Mouse (Mus musculus): Measurements from ENCODE around the gene Klhl2. TPM values are rescaled to one million over a fixed set of nuclear protein-coding genes. Genes with fewer than 3 reads are reported as not detected.

Klhl2 gene
- polyA plus RNA-seq, 1 experiment from 2014 or later, result 5.6 TPM

DNA sequence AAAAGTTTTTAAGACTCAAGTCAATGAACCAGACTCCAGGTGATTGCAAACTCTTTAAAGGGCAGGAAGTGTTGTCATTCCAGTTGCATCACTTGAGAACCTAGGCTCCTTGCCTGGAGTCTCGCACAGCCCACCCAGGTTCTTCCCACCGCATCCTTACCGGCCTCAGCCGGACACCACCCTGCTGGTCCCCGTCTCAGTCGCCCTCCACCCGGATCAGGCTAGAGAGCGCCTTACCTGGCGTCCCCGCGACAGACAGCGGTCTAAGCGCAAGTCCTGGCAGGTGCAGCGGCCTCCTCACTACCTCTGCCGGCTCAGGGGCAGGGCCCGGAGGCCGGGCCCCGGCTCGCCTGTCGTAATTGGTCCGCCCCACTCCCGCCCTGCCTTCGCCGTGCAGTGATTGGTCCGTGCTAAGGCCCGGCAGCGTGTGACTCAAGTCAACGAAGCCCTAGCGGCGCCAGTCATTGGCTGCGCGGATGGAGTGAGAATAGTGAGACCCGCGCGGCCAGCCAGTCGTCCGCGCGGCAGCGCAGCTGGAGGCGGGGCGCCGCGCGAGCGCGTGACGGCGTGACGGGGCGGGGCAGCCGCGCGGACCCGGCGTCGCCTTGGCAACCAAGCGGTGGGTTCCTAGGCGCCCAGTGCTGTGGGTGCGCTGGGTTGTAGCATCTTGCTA lies 116.4 kb downstream of the Klhl2 start, which contains the start of gene Msmo1:
Gene Msmo1, minus strand, starts transcription at position 522 of the 673 bp plus-strand sequence.
- Histone ChIP-seq H3K27ac (ENCODE audit: low read length) (peak within 1 kb of the TSS; percentile 78), H3K4me1 (ENCODE audit: control insufficient read depth, insufficient read depth, low read length) (no peaks in the 10 kb centered on the region), H3K4me3 (ENCODE audit: low read length) (peak within 1 kb of the TSS; percentile 92), H3K9ac (ENCODE audit: low read depth, low read length) (peak within 1 kb of the TSS; percentile 75), H3K9me3 (ENCODE audit: control insufficient read depth, low read length) (no peaks in the 10 kb centered on the region), H3K27me3 (replicated peaks; ENCODE audit: control insufficient read depth, insufficient read depth, low read length) (no peaks in the 10 kb centered on the region), H3K4me2 (ENCODE audit: low read depth, low read length) (peak within 1 kb of the TSS; percentile 60), H3K36me3 (ENCODE audit: control insufficient read depth, insufficient read depth, low read length) (peaks cover 4% of the 10 kb centered on the region)
- under 1% methylated on average over 60 of the region's 60 CpGs for WGBS
- peak; percentile 99 for ATAC-seq

DNA sequence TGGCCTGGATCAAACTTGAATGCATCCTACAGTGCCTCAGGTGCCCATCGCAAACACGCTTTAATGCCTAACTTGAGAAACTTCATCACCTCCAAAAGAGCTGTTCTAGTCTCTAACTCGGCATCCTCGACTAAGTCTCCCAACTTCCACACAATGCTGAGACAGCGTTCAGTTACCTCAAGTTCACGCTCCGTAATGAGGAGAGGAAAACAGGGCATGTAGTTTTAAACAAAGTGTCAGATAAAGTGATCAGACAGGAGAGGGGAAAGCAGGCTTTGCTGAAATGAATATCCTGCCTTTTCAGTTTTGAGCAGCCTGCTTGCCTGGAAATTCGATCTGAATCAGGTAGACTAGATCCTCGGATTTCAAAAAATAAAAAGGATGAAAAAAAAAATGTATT lies 117.2 kb downstream of the Klhl2 start:
- H3K27me3 ChIP-seq (replicated peaks; ENCODE audit: control insufficient read depth, insufficient read depth, low read length), result no peaks in the 10 kb centered on the region
- H3K4me2 ChIP-seq (ENCODE audit: low read depth, low read length), result peak overlapping the region; percentile 60
- no peaks in the 10 kb centered on the region for H3K4me1 ChIP-seq (ENCODE audit: control insufficient read depth, insufficient read depth, low read length)
- peak overlapping the region; percentile 92 for H3K4me3 ChIP-seq (ENCODE audit: low read length)
- ATAC-seq, result no peak
- H3K9ac ChIP-seq (ENCODE audit: low read depth, low read length), result peak overlapping the region; percentile 75
- peaks cover 4% of the 10 kb centered on the region for H3K36me3 ChIP-seq (ENCODE audit: control insufficient read depth, insufficient read depth, low read length)
- peak overlapping the region; percentile 78 for H3K27ac ChIP-seq (ENCODE audit: low read length)
- WGBS, result 7% methylated on average over 9 of the region's 9 CpGs
- no peaks in the 10 kb centered on the region for H3K9me3 ChIP-seq (ENCODE audit: control insufficient read depth, low read length)

DNA sequence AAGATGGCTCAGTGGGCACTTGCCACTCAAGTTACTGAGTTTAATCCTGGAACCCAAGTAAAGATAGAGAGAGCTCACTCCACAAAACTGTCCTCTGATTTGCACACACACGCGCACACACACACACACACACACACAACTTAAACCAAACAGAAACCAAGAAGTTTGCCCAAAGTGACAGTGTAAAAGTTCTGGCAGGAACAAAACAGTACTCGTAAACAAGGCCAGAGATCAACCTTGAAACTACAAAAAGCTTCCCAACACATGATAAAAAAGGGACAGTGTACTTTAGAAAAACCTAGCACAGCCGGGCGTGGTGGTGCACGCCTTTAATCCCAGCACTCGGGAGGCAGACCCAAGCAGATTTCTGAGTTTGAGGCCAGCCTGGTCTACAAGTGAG lies 121.7 kb downstream of the Klhl2 start:
- WGBS, result 76% methylated on average over 7 of the region's 7 CpGs
- Histone ChIP-seq H3K4me3 (ENCODE audit: low read length) (no peak overlapping the region), H3K4me2 (ENCODE audit: low read depth, low read length) (no peak overlapping the region), H3K4me1 (ENCODE audit: control insufficient read depth, insufficient read depth, low read length) (no peaks in the 10 kb centered on the region), H3K27me3 (replicated peaks; ENCODE audit: control insufficient read depth, insufficient read depth, low read length) (no peaks in the 10 kb centered on the region), H3K9me3 (ENCODE audit: control insufficient read depth, low read length) (no peaks in the 10 kb centered on the region), H3K27ac (ENCODE audit: low read length) (no peak overlapping the region), H3K36me3 (ENCODE audit: control insufficient read depth, insufficient read depth, low read length) (peaks cover 17% of the 10 kb centered on the region), H3K9ac (ENCODE audit: low read depth, low read length) (no peak overlapping the region)
- ATAC-seq, result no peak

- peaks cover 21% of the 10 kb centered on the region for H3K36me3 ChIP-seq (ENCODE audit: control insufficient read depth, insufficient read depth, low read length)
- no peak overlapping the region for H3K4me2 ChIP-seq (ENCODE audit: low read depth, low read length)
- no peaks in the 10 kb centered on the region for H3K27me3 ChIP-seq (replicated peaks; ENCODE audit: control insufficient read depth, insufficient read depth, low read length)
- no peak overlapping the region for H3K27ac ChIP-seq (ENCODE audit: low read length)
- ATAC-seq, result no peak; the same call in 1 of the 2 replicates
- WGBS, result 75% methylated on average over 4 of the region's 4 CpGs
- no peak overlapping the region for H3K9ac ChIP-seq (ENCODE audit: low read depth, low read length)
- H3K4me1 ChIP-seq (ENCODE audit: control insufficient read depth, insufficient read depth, low read length), result no peaks in the 10 kb centered on the region
- H3K4me3 ChIP-seq (ENCODE audit: low read length), result no peak overlapping the region
- no peaks in the 10 kb centered on the region for H3K9me3 ChIP-seq (ENCODE audit: control insufficient read depth, low read length)
Measured at GRCm38 (mm10) chr8:64726190-64726695, 123.6 kb downstream of the Klhl2 start.

DNA sequence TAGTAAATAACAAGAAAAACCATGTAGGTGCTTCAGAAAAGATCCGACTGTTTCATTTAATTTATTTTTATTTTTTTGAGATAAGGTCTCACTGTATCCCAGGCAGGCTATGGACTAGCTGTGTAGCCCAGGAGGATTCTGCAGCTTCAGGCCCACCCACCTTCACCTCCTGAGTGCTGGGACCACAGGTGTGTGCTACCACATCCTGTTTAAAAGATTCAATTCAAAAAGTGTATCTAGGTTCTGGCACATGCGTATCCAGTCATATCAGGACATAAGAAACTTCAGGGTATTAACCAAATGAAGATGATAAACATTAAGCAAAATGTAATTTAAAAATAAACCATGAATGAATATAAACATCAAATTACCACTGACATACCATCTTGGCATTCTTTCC lies 126.6 kb downstream of the Klhl2 start:
- no peak for ATAC-seq
- Histone ChIP-seq H3K27me3 (replicated peaks; ENCODE audit: control insufficient read depth, insufficient read depth, low read length) (no peaks in the 10 kb centered on the region), H3K36me3 (ENCODE audit: control insufficient read depth, insufficient read depth, low read length) (peaks cover 33% of the 10 kb centered on the region), H3K9ac (ENCODE audit: low read depth, low read length) (no peak overlapping the region), H3K4me3 (ENCODE audit: low read length) (no peak overlapping the region), H3K27ac (ENCODE audit: low read length) (no peak overlapping the region), H3K9me3 (ENCODE audit: control insufficient read depth, low read length) (no peaks in the 10 kb centered on the region), H3K4me2 (ENCODE audit: low read depth, low read length) (no peak overlapping the region), H3K4me1 (ENCODE audit: control insufficient read depth, insufficient read depth, low read length) (no peaks in the 10 kb centered on the region)
- 88% methylated on average over 2 of the region's 2 CpGs for WGBS

DNA sequence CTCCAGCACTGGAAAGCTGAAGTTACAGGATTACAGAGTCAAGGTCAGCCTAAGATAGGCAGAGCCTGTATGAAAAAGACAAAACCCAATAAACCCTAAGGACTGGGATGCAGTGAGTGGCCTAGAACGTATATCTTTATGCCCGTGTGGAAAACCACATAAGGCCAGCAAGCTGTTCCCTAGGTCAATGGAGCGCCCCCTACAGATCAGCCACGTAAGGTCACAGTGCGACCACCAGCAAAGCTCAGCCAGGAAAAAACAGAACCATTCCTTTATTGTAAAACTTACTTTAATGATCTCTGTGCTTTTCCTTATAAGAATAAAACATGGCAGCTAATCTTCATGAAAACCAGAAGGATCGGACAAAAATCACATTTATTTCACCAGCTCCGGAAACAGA lies 131.9 kb downstream of the Klhl2 start:
- Histone ChIP-seq H3K4me3 (ENCODE audit: low read length) (no peak overlapping the region), H3K9me3 (ENCODE audit: control insufficient read depth, low read length) (no peaks in the 10 kb centered on the region), H3K9ac (ENCODE audit: low read depth, low read length) (no peak overlapping the region), H3K4me2 (ENCODE audit: low read depth, low read length) (no peak overlapping the region), H3K36me3 (ENCODE audit: control insufficient read depth, insufficient read depth, low read length) (peaks cover 25% of the 10 kb centered on the region), H3K4me1 (ENCODE audit: control insufficient read depth, insufficient read depth, low read length) (no peaks in the 10 kb centered on the region), H3K27ac (ENCODE audit: low read length) (no peak overlapping the region), H3K27me3 (replicated peaks; ENCODE audit: control insufficient read depth, insufficient read depth, low read length) (no peaks in the 10 kb centered on the region)
- 86% methylated on average over 7 of the region's 7 CpGs for WGBS
- no peak for ATAC-seq

GRCm38 (mm10) chr8:64712499-64712898 lies 137.3 kb downstream of the Klhl2 start:
- Histone ChIP-seq H3K4me2 (ENCODE audit: low read depth, low read length) (no peak overlapping the region), H3K9ac (ENCODE audit: low read depth, low read length) (no peak overlapping the region), H3K4me1 (ENCODE audit: control insufficient read depth, insufficient read depth, low read length) (no peaks in the 10 kb centered on the region), H3K4me3 (ENCODE audit: low read length) (no peak overlapping the region), H3K27ac (ENCODE audit: low read length) (no peak overlapping the region), H3K36me3 (ENCODE audit: control insufficient read depth, insufficient read depth, low read length) (0 out of 2 replicates have a peak, but pooled peaks cover 4% of the 10 kb centered on the region), H3K27me3 (replicated peaks; ENCODE audit: control insufficient read depth, insufficient read depth, low read length) (no peaks in the 10 kb centered on the region), H3K9me3 (ENCODE audit: control insufficient read depth, low read length) (no peaks in the 10 kb centered on the region)
- no peak for ATAC-seq
- WGBS, result 92% methylated on average over 7 of the region's 7 CpGs

DNA sequence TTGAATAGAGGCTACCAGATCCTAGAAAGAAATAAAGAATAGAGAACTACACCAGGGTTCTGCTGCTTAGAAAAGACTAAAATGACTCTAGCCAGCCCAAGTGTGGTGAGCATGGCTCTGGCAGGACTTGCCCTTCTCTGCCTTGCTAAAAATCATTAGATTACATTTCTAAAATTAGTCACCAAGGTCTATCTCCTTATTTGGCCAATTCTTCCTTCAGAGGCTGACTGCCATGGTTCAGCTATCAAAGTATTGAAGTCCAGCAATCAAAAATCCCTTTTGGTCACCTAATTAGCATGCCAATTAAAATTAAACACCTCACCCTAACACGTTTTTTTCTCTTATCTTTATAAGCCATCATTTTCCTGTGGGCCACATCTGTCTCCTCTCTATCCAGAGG lies 138.3 kb downstream of the Klhl2 start:
- 36% methylated on average over 1 of the region's 1 CpGs for WGBS
- H3K27ac ChIP-seq (ENCODE audit: low read length), result no peak overlapping the region
- no peak overlapping the region for H3K9ac ChIP-seq (ENCODE audit: low read depth, low read length)

GRCm38 (mm10) chr8:64707481-64707880 lies 142.3 kb downstream of the Klhl2 start:
- H3K9me3 ChIP-seq (ENCODE audit: control insufficient read depth, low read length), result no peaks in the 10 kb centered on the region
- no peaks in the 10 kb centered on the region for H3K36me3 ChIP-seq (ENCODE audit: control insufficient read depth, insufficient read depth, low read length)
- no peak overlapping the region for H3K4me2 ChIP-seq (ENCODE audit: low read depth, low read length)
- no peak overlapping the region for H3K9ac ChIP-seq (ENCODE audit: low read depth, low read length)
- ATAC-seq, result no peak
- no peak overlapping the region for H3K27ac ChIP-seq (ENCODE audit: low read length)
- H3K27me3 ChIP-seq (replicated peaks; ENCODE audit: control insufficient read depth, insufficient read depth, low read length), result no peaks in the 10 kb centered on the region
- no peaks in the 10 kb centered on the region for H3K4me1 ChIP-seq (ENCODE audit: control insufficient read depth, insufficient read depth, low read length)
- H3K4me3 ChIP-seq (ENCODE audit: low read length), result no peak overlapping the region

More for the DNA sequence above, 138.3 kb downstream of the Klhl2 start:
- H3K9me3 ChIP-seq (ENCODE audit: control insufficient read depth, low read length), result no peaks in the 10 kb centered on the region
- H3K4me2 ChIP-seq (ENCODE audit: low read depth, low read length), result no peak overlapping the region
- H3K27me3 ChIP-seq (replicated peaks; ENCODE audit: control insufficient read depth, insufficient read depth, low read length), result no peaks in the 10 kb centered on the region
- H3K36me3 ChIP-seq (ENCODE audit: control insufficient read depth, insufficient read depth, low read length), result 0 out of 2 replicates have a peak, but pooled peaks cover under 1% of the 10 kb centered on the region
- H3K4me1 ChIP-seq (ENCODE audit: control insufficient read depth, insufficient read depth, low read length), result no peaks in the 10 kb centered on the region
- H3K4me3 ChIP-seq (ENCODE audit: low read length), result no peak overlapping the region
- ATAC-seq, result no peak

All from intestine, embryonic 16.5 days (tissue).